Mouse (Mus musculus): Measurements from ENCODE around the gene Gm14548.
"Not testable (repeated sequence)": the region's sequence is repeated elsewhere in the genome, so short reads cannot be mapped to it uniquely, and the experiment has no call there.

GRCm38 (mm10) chr7:3844951-3845350, 53.0 kb downstream of the Gm14548 start, which contains the start of gene Pira2:
- not testable (repeated sequence) for TF ChIP-seq CTCF (IDR thresholded peaks at IDR 0.05); POLR2A (IDR thresholded peaks at IDR 0.05; ENCODE audit: insufficient read depth, low read depth, low read length); EP300 (IDR thresholded peaks at IDR 0.05; ENCODE audit: insufficient read depth, low read depth, low read length)

Measured in heart, adult 2 months (tissue).